Mouse (Mus musculus): ENCODE results near the gene Plcb1.

GRCm38 (mm10) chr2:135419301-135419700 lies 633.4 kb downstream of the Plcb1 start:
- TF ChIP-seq EP300 (IDR thresholded peaks at IDR 0.05; ENCODE audit: insufficient read depth, low read depth, low read length) (no peak), POLR2A (IDR thresholded peaks at IDR 0.05; ENCODE audit: insufficient read depth, low read depth, low read length) (no peak), CTCF (IDR thresholded peaks at IDR 0.05) (no peak)
